Mouse (Mus musculus) myocyte (in vitro differentiated cells): ENCODE results near the gene Kif6.

Experiments used
- E2F4 ChIP-seq: IDR thresholded peaks from one replicate; pipeline ENCODE4 v1.6.1; 2011; ENCODE audit warnings: mild to moderate bottlenecking, control low read depth, moderate library complexity; ENCODE audit not compliant: insufficient read depth
- MYOD1 ChIP-seq, 3 experiments: IDR thresholded peaks; one replicate each; pipeline ENCODE4 v1.6.1; 2011; ENCODE audit warnings: control low read depth in 2 of 3, low read depth in 2 of 3, mild to moderate bottlenecking in 2 of 3, moderate library complexity in 1 of 3; ENCODE audit not compliant: insufficient read length in 2 of 3, control insufficient read depth in 1 of 3
- MYOG ChIP-seq, 3 experiments: IDR thresholded peaks; one replicate each; pipeline ENCODE4 v1.6.1; 2011; ENCODE audit warnings: control low read depth in 2 of 3, low read depth in 2 of 3, mild to moderate bottlenecking in 2 of 3; ENCODE audit not compliant: insufficient read length in 2 of 3, control insufficient read depth in 1 of 3, insufficient read depth in 1 of 3
- POLR2A ChIP-seq: IDR thresholded peaks from one replicate; pipeline ENCODE4 v1.6.1; 2011; ENCODE audit warnings: low read depth, mild to moderate bottlenecking, control low read depth, moderate library complexity; ENCODE audit not compliant: insufficient read length
- POLR2AphosphoS2 ChIP-seq: IDR thresholded peaks from one replicate; pipeline ENCODE4 v1.6.1; 2011; ENCODE audit warnings: low read depth, control low read depth; ENCODE audit not compliant: insufficient read length
- USF1 ChIP-seq: IDR thresholded peaks from one replicate; pipeline ENCODE4 v1.6.1; 2011; ENCODE audit warnings: low read depth, mild to moderate bottlenecking, control low read depth, moderate library complexity

DNA sequence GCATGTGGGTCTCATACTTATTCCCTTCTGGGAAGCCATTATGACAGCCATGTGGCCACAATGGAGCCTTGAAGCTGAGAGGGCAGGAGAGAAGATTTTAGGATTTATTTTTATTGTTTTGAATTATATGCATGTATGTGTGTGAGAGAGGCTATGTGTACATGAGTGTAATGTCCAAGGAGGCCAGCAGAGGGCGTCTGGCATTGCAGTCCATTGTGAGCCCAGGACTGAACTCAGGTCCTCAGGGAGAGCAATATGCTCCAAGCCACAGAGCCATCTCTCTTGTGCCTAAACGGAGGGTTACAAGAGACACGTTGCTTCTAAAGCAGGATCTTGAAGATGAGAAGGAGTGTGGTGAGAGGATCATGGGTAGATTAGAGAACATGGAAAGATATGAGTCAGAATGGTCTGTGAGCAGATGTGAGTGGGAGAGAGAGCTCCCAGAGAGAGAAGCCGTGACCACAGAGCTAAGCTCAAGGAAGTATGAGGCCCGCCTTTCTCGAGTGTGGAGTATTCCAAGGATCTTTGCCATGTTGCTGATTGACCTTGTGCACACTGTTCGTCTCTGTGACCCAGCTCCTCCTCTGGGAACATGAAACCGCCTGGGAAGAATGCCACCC lies 268.3 kb downstream of the Kif6 start:
- TF ChIP-seq MYOD1 (IDR thresholded peaks at IDR 0.05; ENCODE audit: control insufficient read depth in 1 of 3, insufficient read length in 2 of 3, low read depth in 2 of 3) (no peak), POLR2A (no peak), MYOG (IDR thresholded peaks at IDR 0.05; ENCODE audit: control insufficient read depth in 1 of 3, insufficient read depth in 1 of 3, insufficient read length in 2 of 3, low read depth in 2 of 3) (no peak), USF1 (no peak), POLR2AphosphoS2 (no peak), E2F4 (no peak)
